Mouse (Mus musculus) heart, embryonic 10.5 days (tissue): Measurements from ENCODE around the gene Pard3b. TPM values are rescaled to one million over a fixed set of nuclear protein-coding genes. Genes with fewer than 3 reads are reported as not detected.

ENCODE experiments used
- DNase-seq: peaks from one replicate; pipeline ENCODE4 v3.0.0-alpha.2; 2017; ENCODE audit warnings: low spot score
- H3K27ac ChIP-seq: fragments of 300-500 bp; sonication (generic); 2 replicates; pipeline ENCODE4 v1.5.1; 2016; ENCODE audit warnings: mild to moderate bottlenecking
- H3K27me3 ChIP-seq: fragments of 300-500 bp; sonication (generic); 2 replicates; pipeline ENCODE4 v1.6.1; 2016; ENCODE audit warnings: mild to moderate bottlenecking; ENCODE audit not compliant: poor library complexity, insufficient read depth, severe bottlenecking
- H3K36me3 ChIP-seq: fragments of 300-500 bp; sonication (generic); 2 replicates; pipeline ENCODE4 v1.6.1; 2016; ENCODE audit warnings: mild to moderate bottlenecking, moderate library complexity
- H3K4me1 ChIP-seq: fragments of 300-500 bp; sonication (generic); 2 replicates; pipeline ENCODE4 v1.6.1; 2016; ENCODE audit warnings: mild to moderate bottlenecking
- H3K4me3 ChIP-seq: fragments of 300-500 bp; sonication (generic); 2 replicates; pipeline ENCODE4 v1.5.1; 2016; ENCODE audit warnings: mild to moderate bottlenecking, moderate library complexity
- H3K9me3 ChIP-seq: fragments of 300-500 bp; sonication (generic); 2 replicates; pipeline ENCODE4 v1.6.1; 2016; ENCODE audit warnings: mild to moderate bottlenecking, moderate library complexity
- WGBS: fragments of 180-500 bp; shearing (Covaris S2); methylation state at CpG from one replicate; pipeline ENCODE4 v1.1.7; 2016; 5-methylcytosine and 5-hydroxymethylcytosine counted together
- polyA plus RNA-seq: library from polyadenylated mRNA; unstranded; fragments of >200 nt; fragmentation: Nextera tagmentation; extraction: Ambion mirVana; gene quantifications from 2 replicates; pipeline ENCODE4 v1.2.1, GENCODE M21; 2016

The Pard3b gene
- polyA plus RNA-seq, 1 experiment from 2014 or later = 8.2 TPM

DNA sequence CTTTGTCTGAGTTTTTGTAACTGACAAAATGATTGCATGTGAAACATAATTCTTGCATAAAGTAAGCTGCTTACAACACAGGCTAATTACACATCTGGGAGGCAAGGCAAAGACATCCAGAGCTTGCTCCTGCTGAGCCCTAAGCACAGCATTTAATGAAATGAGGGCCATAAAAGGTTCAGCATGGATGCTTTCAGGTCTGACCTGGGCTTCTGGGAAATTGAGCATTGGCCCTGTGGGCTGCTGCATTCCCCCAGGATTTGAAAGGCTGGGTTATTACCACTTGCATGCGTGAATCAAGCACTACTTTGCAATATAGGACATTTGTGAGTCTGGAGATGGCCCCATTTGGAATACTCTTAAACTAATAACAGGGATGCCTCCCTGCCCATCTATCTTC, 552.2 kb downstream of the Pard3b start:
- 78% methylated on average over 1 of the region's 1 CpGs for WGBS
- Histone ChIP-seq H3K4me3 (no peak overlapping the region), H3K9me3 (no peaks in the 10 kb centered on the region), H3K36me3 (no peaks in the 10 kb centered on the region), H3K27me3 (no peaks in the 10 kb centered on the region), H3K27ac (no peak overlapping the region), H3K4me1 (no peaks in the 10 kb centered on the region)
- DNase-seq = no peak

DNA sequence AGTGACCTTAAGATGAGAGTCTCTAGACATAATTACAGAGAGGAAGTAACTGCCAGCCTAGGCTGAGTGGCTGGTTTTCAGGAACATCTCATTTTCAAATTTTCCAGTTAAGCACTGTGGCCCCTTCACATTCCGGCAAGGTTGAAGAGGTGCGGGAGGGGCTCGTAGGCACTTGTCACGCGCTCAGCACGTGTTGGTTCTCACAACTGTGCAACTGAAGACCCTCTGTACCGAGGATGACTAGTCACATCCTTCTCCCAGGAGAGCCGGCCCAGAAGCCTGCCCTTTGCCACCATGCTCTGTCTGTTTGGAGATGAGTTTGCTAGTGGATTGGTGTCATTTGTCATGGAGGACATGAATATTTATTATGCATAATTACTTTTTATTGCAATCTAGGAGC, 558.9 kb downstream of the Pard3b start:
- no peaks in the 10 kb centered on the region for H3K9me3 ChIP-seq
- H3K36me3 ChIP-seq = no peaks in the 10 kb centered on the region
- no peak overlapping the region for H3K27ac ChIP-seq
- H3K27me3 ChIP-seq = no peaks in the 10 kb centered on the region
- WGBS = 84% methylated on average over 8 of the region's 8 CpGs
- no peak overlapping the region for H3K4me3 ChIP-seq
- no peaks in the 10 kb centered on the region for H3K4me1 ChIP-seq
- no peak for DNase-seq

DNA sequence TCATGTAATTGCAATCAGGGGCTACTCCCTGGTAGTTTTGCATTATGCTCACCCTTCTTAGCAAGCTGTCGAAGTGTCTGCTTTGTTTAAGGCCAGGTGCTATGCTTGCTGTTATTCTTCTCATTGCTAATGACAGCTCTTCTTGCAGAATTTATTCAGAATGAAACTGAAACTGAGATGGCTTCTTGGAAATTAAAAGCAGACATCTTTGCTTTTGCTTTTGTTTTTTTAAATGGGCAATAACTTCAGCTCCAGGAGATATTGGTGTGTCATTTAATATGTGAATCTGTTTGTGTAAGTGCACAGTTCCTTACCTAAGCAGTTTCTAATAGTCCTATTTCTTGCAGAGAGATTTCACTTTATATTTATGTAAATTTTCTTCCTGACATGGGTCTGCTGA, 562.3 kb downstream of the Pard3b start:
- Histone ChIP-seq H3K27me3 (no peaks in the 10 kb centered on the region), H3K4me3 (no peak overlapping the region), H3K27ac (no peak overlapping the region), H3K36me3 (no peaks in the 10 kb centered on the region), H3K9me3 (no peaks in the 10 kb centered on the region), H3K4me1 (no peaks in the 10 kb centered on the region)
- no peak for DNase-seq
- 86% methylated on average over 1 of the region's 1 CpGs for WGBS

- no peaks in the 10 kb centered on the region for H3K27me3 ChIP-seq
- no peaks in the 10 kb centered on the region for H3K36me3 ChIP-seq
- no peak overlapping the region for H3K4me3 ChIP-seq
- H3K4me1 ChIP-seq = no peaks in the 10 kb centered on the region
- WGBS = 65% methylated on average over 2 of the region's 2 CpGs
- DNase-seq = no peak
- H3K9me3 ChIP-seq = no peaks in the 10 kb centered on the region
- no peak overlapping the region for H3K27ac ChIP-seq
Measured at GRCm38 (mm10) chr1:62201686-62202257, 563.1 kb downstream of the Pard3b start.

DNA sequence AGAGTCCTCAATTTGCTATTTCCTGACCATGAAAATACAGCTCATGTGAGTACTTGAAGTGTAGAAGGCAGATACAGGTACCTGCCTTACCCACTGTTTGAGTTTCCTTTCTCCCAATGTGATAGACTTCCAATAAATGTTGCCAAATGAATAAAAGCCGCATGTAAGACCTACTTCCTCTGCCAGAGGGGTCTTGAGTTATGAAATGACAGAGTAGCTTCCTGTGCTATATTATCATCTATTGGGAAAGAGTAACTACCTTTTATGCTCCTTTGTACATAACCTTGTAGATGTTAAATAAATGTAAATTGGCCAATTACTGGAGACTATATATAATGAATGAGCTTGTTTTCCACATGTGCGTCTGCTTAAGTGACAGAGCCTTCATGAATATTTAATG, 574.7 kb downstream of the Pard3b start:
- Histone ChIP-seq H3K4me1 (no peaks in the 10 kb centered on the region; the same call in 1 of the 2 replicates), H3K27ac (no peak overlapping the region), H3K36me3 (no peaks in the 10 kb centered on the region), H3K27me3 (no peaks in the 10 kb centered on the region), H3K9me3 (no peaks in the 10 kb centered on the region), H3K4me3 (no peak overlapping the region)
- WGBS = 90% methylated on average over 2 of the region's 2 CpGs
- no peak for DNase-seq

DNA sequence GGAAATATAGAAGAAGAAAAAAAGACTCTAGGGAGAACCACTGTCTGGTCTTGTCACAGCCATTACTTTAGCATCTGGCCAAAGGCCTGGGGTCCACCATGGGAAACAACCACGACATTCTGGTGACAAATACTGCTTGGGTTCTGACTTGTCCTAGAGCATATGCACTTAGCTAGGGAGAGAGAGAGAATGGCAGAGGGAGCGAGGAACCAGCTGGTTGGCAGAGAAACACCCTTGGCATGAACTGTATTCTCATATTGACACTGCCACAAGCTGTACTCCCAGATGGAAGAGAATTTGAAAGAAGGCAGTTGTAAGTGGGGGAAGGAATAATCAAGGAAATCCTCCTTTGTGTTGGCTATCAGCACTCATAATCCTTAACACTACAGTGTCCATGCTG, 577.2 kb downstream of the Pard3b start:
- DNase-seq = no peak
- no peaks in the 10 kb centered on the region; the same call in 1 of the 2 replicates for H3K4me1 ChIP-seq
- no peak overlapping the region for H3K27ac ChIP-seq
- H3K27me3 ChIP-seq = no peaks in the 10 kb centered on the region
- no peak overlapping the region for H3K4me3 ChIP-seq
- 65% methylated on average over 2 of the region's 2 CpGs for WGBS
- H3K36me3 ChIP-seq = no peaks in the 10 kb centered on the region
- H3K9me3 ChIP-seq = no peaks in the 10 kb centered on the region

DNA sequence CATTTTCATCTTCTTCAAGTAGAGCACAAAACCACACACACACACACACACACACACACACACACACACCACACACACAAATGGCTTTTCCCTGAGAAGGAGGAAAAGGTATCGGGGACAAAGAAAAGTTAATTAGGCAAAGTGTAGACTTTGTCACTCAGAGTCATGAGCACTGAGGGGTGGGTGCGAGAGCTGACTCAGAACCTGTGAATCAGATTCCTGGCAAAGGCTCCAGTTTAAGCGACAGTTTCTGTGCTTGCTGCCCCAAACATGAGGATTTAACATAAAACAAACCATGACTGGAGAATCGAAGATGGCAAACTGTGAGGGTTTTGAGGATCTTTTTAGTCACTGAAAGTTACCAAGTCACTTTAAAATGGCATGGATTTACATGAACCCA, 577.9 kb downstream of the Pard3b start:
- Histone ChIP-seq H3K4me3 (no peak overlapping the region), H3K9me3 (no peaks in the 10 kb centered on the region), H3K27ac (no peak overlapping the region), H3K27me3 (no peaks in the 10 kb centered on the region), H3K36me3 (no peaks in the 10 kb centered on the region), H3K4me1 (no peaks in the 10 kb centered on the region; the same call in 1 of the 2 replicates)
- 73% methylated on average over 4 of the region's 4 CpGs for WGBS
- no peak for DNase-seq

GRCm38 (mm10) chr1:62229129-62229528, 590.5 kb downstream of the Pard3b start:
- WGBS = 85% methylated on average over 5 of the region's 5 CpGs
- H3K9me3 ChIP-seq = no peaks in the 10 kb centered on the region
- H3K27me3 ChIP-seq = no peaks in the 10 kb centered on the region
- no peak overlapping the region for H3K27ac ChIP-seq
- no peaks in the 10 kb centered on the region for H3K36me3 ChIP-seq
- no peak overlapping the region for H3K4me3 ChIP-seq
- H3K4me1 ChIP-seq = no peaks in the 10 kb centered on the region
- no peak for DNase-seq

- 44% methylated on average over 1 of the region's 1 CpGs for WGBS
- H3K4me3 ChIP-seq = no peak overlapping the region
- no peak for DNase-seq
- 0 out of 2 replicates have a peak, but pooled peaks cover 3% of the 10 kb centered on the region for H3K4me1 ChIP-seq
- no peaks in the 10 kb centered on the region for H3K9me3 ChIP-seq
- no peaks in the 10 kb centered on the region for H3K27me3 ChIP-seq
- H3K27ac ChIP-seq = no peak overlapping the region
- no peaks in the 10 kb centered on the region for H3K36me3 ChIP-seq
Measured at GRCm38 (mm10) chr1:62234039-62234438, 595.4 kb downstream of the Pard3b start.

DNA sequence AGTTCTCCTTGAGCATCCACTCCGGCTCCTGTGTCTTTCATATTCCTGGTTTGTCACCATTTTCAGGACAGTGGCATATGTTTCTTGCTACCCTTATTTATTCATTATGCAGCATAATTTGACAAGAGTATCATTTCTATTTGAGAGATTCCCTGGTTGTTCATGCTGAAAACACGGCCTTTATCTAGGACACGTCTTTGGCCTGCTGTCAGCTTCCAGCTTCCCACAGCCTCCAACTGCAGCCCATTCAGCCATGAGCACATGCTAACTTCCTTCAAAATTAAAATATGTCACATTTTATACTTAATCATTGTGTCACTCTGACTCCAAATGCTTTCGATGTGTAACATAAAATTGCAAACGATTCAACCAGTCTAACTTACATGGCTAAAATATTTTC, 596.5 kb downstream of the Pard3b start:
- WGBS = 84% methylated on average over 5 of the region's 5 CpGs
- 0 out of 2 replicates have a peak, but pooled peaks cover 3% of the 10 kb centered on the region for H3K4me1 ChIP-seq
- no peak for DNase-seq

GRCm38 (mm10) chr1:62244191-62244984, 605.8 kb downstream of the Pard3b start:
- WGBS = 56% methylated on average over 12 of the region's 12 CpGs
- H3K9me3 ChIP-seq = no peaks in the 10 kb centered on the region
- H3K27me3 ChIP-seq = no peaks in the 10 kb centered on the region
- H3K4me1 ChIP-seq = no peaks in the 10 kb centered on the region
- no peak overlapping the region for H3K4me3 ChIP-seq
- no peak for DNase-seq
- no peaks in the 10 kb centered on the region for H3K36me3 ChIP-seq
- H3K27ac ChIP-seq = no peak overlapping the region

More for the DNA sequence above, 596.5 kb downstream of the Pard3b start:
- Histone ChIP-seq H3K27me3 (no peaks in the 10 kb centered on the region), H3K27ac (no peak overlapping the region), H3K36me3 (no peaks in the 10 kb centered on the region), H3K4me3 (no peak overlapping the region), H3K9me3 (no peaks in the 10 kb centered on the region)

DNA sequence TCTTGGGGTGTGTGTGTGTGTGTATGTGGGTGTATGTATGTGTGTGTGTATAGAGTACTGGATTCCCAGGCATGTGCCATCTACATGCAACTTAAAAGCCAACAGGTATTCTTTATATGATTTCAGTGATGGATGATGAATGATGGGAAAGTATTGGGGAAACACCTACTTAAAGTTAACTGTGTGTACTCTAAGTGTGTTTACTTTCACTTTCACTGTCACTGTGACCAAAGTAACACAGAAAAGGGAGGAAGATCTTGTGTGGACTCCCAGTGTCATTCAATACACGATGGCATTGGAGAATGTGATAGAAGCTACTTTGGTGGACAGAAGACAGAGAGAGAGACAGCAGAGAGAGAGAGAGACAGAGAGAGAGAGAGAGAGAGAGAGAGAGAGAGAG, 613.8 kb downstream of the Pard3b start:
- no peaks in the 10 kb centered on the region for H3K4me1 ChIP-seq
- WGBS = 73% methylated on average over 1 of the region's 1 CpGs
- no peaks in the 10 kb centered on the region for H3K36me3 ChIP-seq
- no peaks in the 10 kb centered on the region for H3K27me3 ChIP-seq
- no peak overlapping the region for H3K27ac ChIP-seq
- DNase-seq = no peak
- no peaks in the 10 kb centered on the region for H3K9me3 ChIP-seq
- H3K4me3 ChIP-seq = no peak overlapping the region

GRCm38 (mm10) chr1:62254316-62254715, 615.7 kb downstream of the Pard3b start:
- H3K27ac ChIP-seq = no peak overlapping the region
- 79% methylated on average over 4 of the region's 4 CpGs for WGBS
- DNase-seq = no peak
- H3K9me3 ChIP-seq = no peaks in the 10 kb centered on the region
- H3K4me3 ChIP-seq = no peak overlapping the region
- H3K27me3 ChIP-seq = no peaks in the 10 kb centered on the region
- peaks cover 4% of the 10 kb centered on the region; the same call in 1 of the 2 replicates for H3K4me1 ChIP-seq
- H3K36me3 ChIP-seq = no peaks in the 10 kb centered on the region
